Mouse (Mus musculus) urinary bladder, adult 18-20 months (tissue): ENCODE data around the gene Dcps.
A peak's percentile ranks its signal among the peaks of the same experiment; 100 is the strongest.

Experiments used
- DNase-seq, 2 experiments: peaks; one replicate each; pipeline ENCODE4 v3.0.0; 2022; ENCODE audit warnings: low spot score in 2 of 2, mixed read lengths in 2 of 2

The Dcps gene

DNA sequence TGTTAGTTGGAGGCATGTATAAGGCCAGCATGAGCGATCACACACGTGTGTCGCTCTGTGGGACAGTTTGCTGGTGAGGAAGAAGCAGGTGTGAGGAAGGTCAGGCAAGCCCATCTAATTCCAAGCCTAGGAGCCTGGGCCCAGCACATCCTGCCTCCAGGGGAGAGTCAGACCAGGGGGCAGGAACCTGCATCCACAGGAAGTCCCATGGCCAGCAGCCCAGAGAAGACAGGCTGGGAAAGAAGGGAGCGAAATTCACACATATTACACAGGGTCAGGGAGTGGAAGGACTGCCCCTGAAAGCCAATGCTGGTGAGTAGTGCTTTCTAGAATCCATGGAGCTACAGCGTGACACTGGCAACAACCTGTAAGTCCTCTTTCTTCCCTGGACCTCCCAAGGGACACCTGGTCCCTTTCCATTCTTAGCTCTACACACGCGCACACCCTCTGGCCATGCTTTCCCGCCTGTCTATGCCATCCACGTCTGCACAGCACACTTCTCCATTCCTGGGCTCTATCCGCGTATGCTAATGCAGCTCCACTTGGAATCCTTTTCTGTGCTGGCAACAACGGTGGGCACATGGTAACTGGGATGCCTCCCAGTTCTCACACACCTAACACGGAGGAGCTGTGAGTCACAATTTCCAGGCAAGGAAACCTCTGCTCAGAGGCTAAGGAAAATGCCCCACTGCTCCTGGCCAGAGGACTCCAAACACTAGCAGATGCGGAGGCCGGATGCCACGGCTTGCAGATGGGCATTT, 44.0 kb downstream of the Dcps start:
- no peak for DNase-seq

DNA sequence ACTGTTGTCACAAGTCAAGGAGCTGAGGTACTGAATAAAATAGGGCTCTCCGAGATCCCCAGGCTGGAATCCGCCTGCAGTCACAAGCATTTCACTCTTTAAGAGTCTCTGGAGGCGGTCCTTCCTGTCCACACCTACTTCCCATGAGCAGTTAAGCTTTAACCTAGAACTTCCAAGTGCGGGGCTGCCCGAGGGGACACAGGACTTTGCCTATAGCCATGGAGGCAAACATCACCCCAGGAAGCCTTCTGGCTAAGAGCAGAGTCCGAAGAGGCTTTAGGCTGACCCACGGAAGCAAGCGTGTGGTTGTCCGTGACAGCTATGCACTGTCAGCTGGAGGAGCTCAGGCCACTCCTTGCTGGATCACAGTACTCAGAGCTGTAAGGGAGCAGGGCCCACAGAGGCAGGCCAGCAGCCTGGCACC, 46.9 kb downstream of the Dcps start:
- DNase-seq = no peak

- DNase-seq = no peak
These were observed 47.3 kb downstream of the Dcps start for GRCm38 (mm10) chr9:35128564-35128963.

GRCm38 (mm10) chr9:35127561-35127960, 48.3 kb downstream of the Dcps start:
- no peak for DNase-seq

DNA sequence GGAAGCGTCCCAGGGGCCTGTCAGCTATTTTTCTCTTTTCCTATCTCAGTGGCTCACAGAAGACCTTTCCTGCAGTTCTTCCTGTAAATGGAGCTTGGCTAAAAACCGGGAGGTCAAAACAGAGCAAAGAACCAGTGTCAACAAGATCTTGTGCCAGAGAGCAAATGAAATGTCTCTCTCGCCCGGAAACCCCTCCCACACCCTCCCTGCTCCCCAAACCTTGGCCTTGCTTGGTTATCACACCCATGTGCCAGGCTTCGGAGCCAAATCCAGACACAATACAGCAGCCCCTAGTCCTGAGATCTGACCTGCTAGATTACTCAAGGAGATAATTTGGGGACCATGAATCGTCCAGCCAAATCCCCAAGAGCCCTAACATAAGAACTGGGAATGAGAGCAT, 48.7 kb downstream of the Dcps start:
- no peak for DNase-seq

GRCm38 (mm10) chr9:35124678-35124955, 51.2 kb downstream of the Dcps start:
- DNase-seq = no peak

DNA sequence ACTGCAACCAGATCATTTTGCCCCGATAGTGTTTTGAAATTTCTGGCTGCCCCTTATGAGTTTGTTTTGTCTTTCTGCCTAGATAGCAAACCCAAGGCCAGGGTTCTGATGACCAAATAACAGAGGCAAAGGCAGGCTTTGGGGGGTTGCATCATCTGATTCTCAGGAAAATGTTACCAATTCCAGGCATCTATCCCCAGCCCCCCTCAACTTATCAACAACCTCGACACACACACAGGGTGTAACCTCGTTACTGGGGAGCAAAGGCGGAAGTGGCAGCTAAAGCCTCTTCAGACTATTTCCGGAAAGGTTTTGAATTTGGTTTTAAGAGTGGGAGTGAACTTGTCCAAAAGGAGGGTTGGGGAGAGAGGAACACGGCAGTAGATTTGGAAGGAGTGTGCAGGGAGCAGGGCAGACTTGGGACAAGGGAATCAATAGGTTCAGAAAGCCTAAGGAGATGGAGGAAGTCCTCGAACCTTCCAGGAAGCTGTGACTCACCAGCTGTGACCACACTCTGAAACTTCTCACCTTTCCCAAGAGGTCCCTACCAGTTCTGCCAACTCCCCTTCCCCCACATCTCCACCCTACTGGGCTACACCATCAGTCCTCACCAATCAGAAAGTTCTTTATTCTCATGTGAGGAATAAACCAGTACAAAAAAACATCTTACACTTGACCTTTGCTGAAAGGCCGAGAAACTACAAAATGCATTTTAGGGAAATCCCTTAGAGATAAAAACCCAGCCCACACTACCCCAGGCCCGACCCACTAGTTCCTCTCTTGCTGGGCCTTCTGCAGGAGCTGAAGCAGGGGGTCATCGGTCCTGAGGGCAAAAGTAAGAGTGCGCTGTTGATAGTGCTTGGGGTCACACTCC, 51.8 kb downstream of the Dcps start:
- no peak for DNase-seq

DNA sequence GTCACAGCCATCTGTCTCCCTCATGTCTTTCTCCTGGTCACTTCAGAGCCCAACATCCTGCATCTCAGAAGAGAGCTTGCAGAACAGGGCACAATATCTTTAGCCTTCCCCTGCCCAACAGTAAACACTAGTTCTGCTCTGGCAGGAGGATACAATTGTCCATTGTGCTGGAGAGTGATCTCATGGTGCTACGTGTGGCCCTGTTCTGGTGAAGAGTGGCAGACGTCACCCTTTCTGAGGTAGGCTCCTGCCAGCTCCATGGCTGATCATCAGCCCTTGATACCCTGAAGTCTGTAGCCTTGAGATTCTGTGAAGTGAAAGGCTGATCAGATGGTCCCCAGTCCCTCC, 52.4 kb downstream of the Dcps start:
- DNase-seq = no peak

- no peak for DNase-seq
These were observed 53.2 kb downstream of the Dcps start for GRCm38 (mm10) chr9:35122551-35123266.

DNA sequence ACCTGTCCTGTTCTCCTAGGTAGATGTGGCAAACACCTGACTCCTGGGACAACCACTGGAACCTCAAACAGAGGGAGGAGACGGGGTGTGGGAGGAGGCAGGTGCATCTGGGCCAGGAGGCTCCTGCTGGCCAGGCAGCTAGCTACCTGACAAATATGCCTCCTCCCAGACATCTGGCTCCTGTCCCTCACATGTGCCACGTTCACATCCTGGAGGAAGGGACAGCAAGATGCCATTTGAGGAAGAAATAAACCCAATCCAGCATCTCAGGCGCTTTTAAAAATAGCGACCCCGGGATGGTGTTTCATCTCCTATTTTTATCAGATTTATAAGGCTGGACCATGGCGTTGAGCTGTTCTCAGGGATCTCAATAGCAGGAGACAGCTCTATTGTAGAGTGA, 56.7 kb downstream of the Dcps start, which contains the start of gene St3gal4:
Gene St3gal4 (minus strand): TSS at position 101 of the 400 bp plus-strand sequence.
- DNase-seq = no peak

DNA sequence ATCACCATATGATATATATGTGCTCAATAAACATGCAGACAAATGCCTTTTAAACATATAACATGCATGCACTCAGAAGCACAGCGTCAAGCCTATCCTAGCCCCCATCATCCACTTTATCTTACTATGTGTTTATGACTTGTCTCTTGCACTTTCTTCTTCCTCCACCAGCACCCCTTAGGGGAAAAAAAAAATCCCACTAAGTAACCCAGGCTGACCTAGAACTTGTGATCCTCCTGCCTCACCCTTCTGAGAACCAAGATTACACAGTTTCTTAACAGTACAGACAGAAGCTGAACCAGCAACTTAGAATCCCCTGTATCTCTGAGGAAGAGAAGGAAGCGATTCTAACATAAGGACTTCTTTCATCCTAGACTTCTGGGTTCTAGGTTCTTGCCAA, 57.3 kb downstream of the Dcps start:
- DNase-seq = no peak

DNA sequence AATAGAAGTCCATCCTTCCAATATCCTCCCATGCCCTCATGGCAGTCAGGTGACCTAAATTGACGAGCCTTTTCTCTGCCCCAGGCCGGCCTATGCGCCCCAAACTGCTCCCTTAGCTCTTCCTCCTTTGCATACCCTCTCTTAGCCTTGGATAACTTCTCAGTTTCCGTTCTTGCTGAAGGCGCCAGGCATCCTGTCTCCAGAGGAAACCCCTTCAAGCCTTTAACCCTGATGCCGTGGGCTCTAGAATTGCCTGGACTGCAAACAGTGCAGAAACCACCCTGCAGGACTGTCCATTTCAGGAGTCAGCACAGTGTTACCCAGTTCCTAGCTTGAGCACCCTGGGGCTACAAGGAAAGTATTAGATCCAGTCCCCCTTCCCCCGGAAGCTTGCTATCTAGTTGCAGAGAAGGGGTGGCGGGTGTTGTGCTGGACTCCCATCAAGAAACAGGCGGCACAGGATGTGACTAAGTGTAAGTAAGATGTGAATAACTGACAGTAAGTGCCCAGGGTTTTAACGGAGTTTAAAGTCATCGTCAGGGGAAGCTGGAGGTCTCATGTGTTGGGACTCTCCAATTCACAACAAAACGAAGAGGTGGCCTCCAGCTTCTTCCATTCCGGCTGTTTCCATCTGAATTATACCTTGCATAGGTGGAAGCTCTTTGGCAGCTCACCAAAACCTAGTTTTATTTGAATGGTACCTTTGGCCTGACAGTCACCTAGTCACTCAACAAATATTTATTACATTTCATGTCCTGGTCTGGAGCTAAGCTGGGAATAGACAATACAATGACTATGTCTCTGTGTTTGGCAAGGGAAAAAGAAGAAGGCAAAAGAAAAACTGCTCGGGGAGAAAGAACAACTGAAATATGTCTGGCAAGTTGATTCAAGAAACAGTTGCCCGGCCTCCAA, 58.2 kb downstream of the Dcps start:
- DNase-seq = peak in 1 of 2 experiments; percentile 24

DNA sequence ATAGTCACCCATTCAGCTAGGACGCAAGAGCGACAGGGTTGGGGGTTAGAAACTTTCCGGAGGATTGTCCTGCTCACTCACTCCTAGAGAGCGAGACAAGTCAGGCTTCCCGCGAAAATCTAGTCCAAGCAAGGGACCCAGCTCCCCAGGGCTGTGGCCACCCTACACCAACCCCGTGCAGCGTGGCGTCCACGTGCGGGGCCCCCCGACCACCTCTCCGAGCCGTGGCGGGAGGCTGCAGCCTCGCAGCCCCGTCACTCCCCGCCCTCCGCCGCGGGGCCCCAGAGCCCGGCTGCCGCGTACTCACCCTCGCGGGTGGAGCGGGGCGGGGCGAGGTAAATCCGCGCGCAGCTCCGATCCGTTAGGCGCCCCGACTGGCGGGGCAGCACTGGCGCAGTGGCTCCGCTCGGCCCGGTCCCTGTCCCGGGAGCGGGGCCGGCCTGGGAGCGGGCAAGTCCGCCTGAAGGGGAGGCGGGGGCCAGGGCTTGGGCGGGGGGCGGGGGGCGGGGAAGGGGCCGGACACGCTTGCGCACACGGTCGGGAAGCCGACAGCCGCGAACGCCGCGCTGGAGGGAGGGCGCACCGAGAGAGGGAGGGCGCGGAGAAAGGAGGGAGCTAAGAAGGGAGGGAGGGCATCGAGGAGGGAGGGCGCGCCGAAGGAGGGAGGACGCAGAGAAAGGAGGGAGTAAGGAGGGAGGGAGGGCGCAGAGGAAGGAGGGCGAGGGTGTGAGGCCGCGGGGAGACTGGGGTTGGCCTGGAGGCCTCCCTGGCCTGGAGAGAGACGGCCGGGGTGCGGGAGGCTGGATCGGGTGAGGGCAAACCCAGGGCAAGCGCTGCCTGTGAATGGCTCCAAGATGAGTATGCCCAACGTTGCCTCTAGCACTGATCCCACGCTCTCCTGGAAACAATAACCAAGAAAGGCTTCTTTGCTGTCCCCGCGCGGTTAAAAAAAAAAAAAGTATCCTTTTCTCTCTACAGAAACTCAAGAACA, 59.2 kb downstream of the Dcps start:
- peak; percentile 77 to 80 for DNase-seq

DNA sequence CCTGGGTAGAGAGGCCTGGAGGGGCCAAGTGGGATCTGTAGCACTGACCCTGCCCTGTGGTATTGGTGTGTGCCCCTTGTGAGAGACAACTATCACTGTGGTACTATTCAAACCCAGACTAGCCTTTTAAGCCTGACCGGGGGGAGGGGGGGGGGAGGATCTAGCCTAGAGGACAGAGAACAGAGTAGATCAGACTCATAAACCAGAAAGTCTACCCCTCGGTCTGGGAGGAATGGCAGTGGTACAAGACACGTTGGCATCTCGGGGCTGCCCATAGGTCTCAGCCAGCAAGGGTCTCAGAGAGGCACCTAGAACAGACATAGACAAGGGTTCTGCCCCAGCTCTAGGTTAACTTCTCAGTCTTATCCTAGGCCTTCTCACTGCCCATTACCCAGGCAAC, 60.1 kb downstream of the Dcps start:
- DNase-seq = no peak

- no peak for DNase-seq
These were observed 60.6 kb downstream of the Dcps start for GRCm38 (mm10) chr9:35115299-35115698.

GRCm38 (mm10) chr9:35114234-35114633, 61.6 kb downstream of the Dcps start:
- DNase-seq = no peak

DNA sequence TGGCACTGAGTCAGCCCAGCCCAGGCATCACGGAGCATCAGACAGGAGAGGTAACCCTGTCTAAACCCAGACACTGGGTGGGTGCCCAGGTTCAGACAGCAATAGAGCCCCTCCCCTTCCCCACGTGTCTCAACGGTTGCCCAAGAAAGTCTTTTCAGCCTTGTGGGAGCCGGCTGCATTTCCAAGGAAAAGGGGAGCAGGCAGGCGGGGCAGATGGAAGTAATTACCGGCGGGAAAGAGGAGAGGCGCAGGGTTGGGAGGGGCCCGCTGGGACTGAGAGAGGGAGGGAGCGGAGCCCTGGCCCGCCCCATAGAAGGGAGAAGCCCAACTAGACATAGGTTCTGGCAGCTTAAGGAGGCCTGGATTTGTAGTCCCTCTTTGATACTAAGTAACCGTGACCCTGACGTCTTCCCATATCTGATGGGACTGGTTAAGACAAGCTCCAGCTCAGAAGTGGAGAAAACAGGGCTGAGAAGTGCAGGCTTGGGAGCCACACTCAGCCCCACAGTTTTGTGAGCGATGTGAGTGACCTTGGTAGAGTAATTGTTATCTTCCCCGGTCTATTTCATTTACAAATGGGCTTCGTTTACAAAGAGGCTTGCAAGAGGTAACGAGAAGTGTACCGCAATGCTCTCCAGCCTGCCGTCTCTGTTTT, 63.8 kb downstream of the Dcps start:
- peak; percentile 57 to 67 for DNase-seq

GRCm38 (mm10) chr9:35111446-35111845, 64.4 kb downstream of the Dcps start:
- DNase-seq = no peak

DNA sequence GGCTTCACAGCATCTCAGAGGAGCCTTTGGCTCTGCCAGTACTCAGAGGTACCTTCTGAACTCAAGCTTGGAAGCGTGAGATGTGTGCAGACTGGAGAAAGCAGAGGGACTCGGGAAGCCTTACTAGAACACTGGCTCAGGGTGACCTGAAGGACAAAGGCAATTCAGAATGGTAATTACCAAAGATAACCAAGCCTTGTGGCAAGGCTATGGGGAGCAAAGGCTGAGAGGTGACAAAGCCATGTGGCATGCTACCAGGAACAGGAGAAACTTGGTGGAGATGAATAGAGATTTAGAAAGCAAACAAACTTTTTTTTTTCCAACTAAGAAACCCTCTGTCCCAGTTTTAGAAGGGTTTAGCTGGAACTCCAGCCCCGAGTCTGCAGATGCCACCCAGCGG, 65.3 kb downstream of the Dcps start:
- peak in 1 of 2 experiments; percentile 36 for DNase-seq

DNA sequence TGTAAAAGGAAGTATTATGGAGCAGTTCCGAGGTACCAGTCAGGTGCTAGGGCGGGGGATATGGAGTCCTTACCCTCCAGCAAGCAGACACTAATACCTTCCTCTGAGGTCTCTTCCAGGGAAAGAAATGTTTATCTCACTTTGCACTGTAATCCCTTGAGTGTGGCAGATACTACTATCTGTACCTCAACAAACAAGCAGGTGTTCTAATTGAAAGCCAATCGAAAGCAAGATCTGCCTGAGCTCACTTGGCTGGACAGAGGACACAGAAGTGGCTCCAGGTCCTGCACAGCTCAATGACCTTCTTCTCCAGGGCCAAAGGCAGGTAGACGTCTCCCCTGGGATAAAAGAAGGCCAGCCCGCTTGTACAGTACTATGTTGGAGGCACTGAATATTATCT, 65.8 kb downstream of the Dcps start:
- no peak for DNase-seq
